Mouse (Mus musculus): Measurements from ENCODE around the gene Arhgef6. TPM values are rescaled to one million over a fixed set of nuclear protein-coding genes. Genes with fewer than 3 reads are reported as not detected.

Arhgef6 gene
- total RNA-seq, 2 experiments from 2014 or later = 30.8 to 41.4 TPM

GRCm38 (mm10) chrX:57198036-57198435, 140.5 kb downstream of the Arhgef6 start:
- no peak for DNase-seq (ENCODE audit: low spot score in 2 of 2)

GRCm38 (mm10) chrX:57196319-57196718, 142.2 kb downstream of the Arhgef6 start:
- DNase-seq (ENCODE audit: low spot score in 2 of 2) = no peak

DNA sequence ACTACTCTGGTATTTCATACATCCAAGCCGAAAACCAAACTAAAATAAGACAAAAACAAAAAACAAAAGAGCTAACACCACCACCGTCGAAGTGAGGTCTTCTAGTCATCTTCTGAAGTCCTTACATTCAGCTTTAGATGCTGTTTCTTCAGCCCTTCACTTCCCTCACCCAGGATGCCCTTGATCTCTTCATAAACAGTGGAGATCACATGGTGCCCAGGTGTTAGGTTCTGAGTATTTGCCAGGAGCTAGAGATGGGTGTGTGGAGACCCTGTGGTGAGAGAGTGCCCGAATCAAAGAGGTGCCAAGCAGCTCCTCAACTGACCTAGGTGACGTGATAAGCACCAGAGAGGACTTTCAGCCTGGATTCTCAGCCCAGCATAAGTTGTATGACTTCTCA, 149.2 kb downstream of the Arhgef6 start:
- no peak for DNase-seq (ENCODE audit: low spot score in 2 of 2)

DNA sequence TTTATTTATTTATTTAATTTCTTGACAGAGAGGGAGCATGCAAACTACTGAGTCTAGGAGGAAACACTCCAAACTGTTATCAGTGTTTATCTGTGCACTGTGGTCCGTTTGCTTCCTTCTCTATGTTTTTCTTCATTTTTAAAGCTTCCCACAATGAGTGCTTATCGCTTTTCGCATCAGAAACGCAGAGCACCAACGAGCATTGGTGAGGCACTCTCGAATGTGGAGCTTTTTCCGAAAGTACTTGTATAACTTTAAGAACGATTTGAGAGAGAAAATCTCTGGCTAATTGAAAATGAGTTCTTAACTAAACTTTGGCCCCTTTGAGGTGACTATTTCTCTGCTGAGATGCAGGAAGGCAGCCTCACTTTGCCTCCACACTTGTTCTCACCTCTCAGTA, 151.2 kb downstream of the Arhgef6 start:
- no peak for DNase-seq (ENCODE audit: low spot score in 2 of 2)

DNA sequence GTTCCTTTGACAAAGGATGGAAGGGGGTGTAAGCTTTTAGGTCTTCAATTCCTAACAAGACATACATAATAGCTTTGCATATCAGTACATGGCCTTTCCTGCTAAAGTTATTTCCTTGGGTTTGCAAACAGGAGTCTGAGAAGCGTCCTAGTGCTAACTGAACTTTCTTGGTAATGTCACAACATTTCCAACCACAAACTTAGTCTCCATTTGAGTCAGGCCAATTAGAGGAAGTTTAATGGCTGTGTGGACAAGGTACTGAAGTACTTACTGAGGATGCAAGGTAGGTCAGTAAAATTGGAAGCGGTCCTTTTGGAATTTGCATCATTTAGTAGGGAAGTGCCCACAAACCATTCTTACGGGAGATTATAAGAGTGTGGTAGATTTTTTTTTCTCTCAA, 155.2 kb downstream of the Arhgef6 start:
- no peak for DNase-seq (ENCODE audit: low spot score in 2 of 2)

GRCm38 (mm10) chrX:57182470-57182869, 156.1 kb downstream of the Arhgef6 start:
- DNase-seq (ENCODE audit: low spot score in 2 of 2) = no peak

Other genes starting within 250 kb of the Arhgef6 start
- gene Cd40lg, start 126.6 kb downstream of the Arhgef6 start, total RNA-seq (2021) = not detected
- 10 to 100 TPM; 56.5 to 69.7 TPM for gene Rbmx, start 54.3 kb upstream of the Arhgef6 start, total RNA-seq (2021)
- gene Gm364, start 70.4 kb upstream of the Arhgef6 start, total RNA-seq (2021) = not detected
- 1 to 10 TPM; 8.3 TPM for gene Gpr101, start 165.0 kb upstream of the Arhgef6 start, total RNA-seq (2021)

All from layer of hippocampus, adult 18-20 months (tissue).